Mouse (Mus musculus): ENCODE data around the gene Creb3l2.

GRCm38 (mm10) chr6:37317904-37318303 is 124.0 kb downstream of the Creb3l2 start:
- TF ChIP-seq CTCF (IDR thresholded peaks at IDR 0.05; ENCODE audit: low read depth, low read length) (no peak), POLR2A (IDR thresholded peaks at IDR 0.05; ENCODE audit: insufficient read depth, low read length) (no peak)
